Mouse (Mus musculus) lung, postnatal 0 days (tissue): ENCODE measurements around the gene Pou3f3.

Experiments used
- CTCF ChIP-seq: IDR thresholded peaks from 2 replicates; pipeline ENCODE4 v1.5.1; 2016; ENCODE audit warnings: antibody characterized with exemption, mild to moderate bottlenecking
- EP300 ChIP-seq: IDR thresholded peaks from 2 replicates; pipeline ENCODE4 v1.6.1; 2016; ENCODE audit warnings: antibody characterized with exemption, mild to moderate bottlenecking, control low read depth

DNA sequence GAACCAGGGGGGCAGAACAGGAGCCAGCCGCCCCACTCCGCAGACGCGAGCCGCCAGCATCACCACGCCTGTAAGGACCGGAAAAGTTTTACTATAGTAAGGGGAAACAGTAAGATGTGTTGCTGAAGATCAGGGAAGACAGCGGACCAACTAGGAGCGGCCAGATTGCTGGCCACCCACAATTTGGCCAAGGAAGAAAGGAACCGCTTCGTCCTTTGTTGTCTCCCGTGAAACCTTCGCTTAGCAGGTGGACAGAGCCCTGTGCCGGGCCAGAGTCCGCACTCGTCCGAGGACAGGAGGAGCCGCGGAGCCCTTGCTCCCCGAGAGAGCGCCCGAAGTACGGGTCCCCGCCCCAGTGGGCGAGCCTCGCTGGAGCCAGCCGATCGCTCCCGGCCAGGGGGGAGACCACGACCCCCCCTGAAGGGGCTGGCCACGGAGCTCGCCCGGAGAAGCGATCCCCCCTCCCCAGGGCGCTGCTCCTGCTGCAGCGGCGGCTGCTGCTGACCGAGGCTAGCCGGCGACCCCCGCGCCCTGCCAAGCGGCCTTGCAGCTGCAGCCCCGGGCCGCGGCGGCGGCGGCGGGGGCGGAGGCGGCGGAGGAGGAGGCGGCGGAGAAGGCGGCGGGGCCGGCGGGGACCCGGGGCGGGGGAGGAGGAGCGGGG lies 933 bp downstream of the Pou3f3 start:
- no peak for TF ChIP-seq CTCF
- TF ChIP-seq EP300: no peak
